Mouse (Mus musculus) stomach, adult 2 months (tissue): ENCODE results near the gene Rfx1. TPM values are rescaled to one million over a fixed set of nuclear protein-coding genes. Genes with fewer than 3 reads are reported as not detected.

Source experiments
- polyA plus RNA-seq: library from polyadenylated mRNA; depleted of rRNA; stranded (reverse); fragments of >200 nt; gene quantifications from 2 replicates; pipeline ENCODE4 v1.2.3, GENCODE M21; 2012; rRNA removed

Rfx1 gene
- 12.3 and 13.3 TPM in 2 replicates for polyA plus RNA-seq

GRCm38 (mm10) chr8:84066291-84066930 lies at the start of gene Rfx1:
Gene Rfx1, plus strand, starts transcription at chr8:84066834.

GRCm38 (mm10) chr8:84021096-84021495 lies 45.5 kb upstream of the Rfx1 start, which contains the start of gene Palm3:
Gene Palm3, plus strand, starts transcription at chr8:84021471.

GRCm38 (mm10) chr8:84042066-84042947 lies 24.3 kb upstream of the Rfx1 start, which contains the start of gene Il27ra:
Gene Il27ra, minus strand, starts transcription at chr8:84042589.

GRCm38 (mm10) chr8:84044900-84045299 lies 21.7 kb upstream of the Rfx1 start, which contains the start of gene Rln3:
Gene Rln3, minus strand, starts transcription at chr8:84045000.

GRCm38 (mm10) chr8:84065037-84065436 lies 1.6 kb upstream of the Rfx1 start, which contains the start of gene Gm10643:
Gene Gm10643, minus strand, starts transcription at chr8:84065137.

GRCm38 (mm10) chr8:84104697-84105609 lies 38.3 kb downstream of the Rfx1 start, which contains the start of gene Dcaf15:
Gene Dcaf15, minus strand, starts transcription at chr8:84104768.

GRCm38 (mm10) chr8:84125656-84126055 lies 59.0 kb downstream of the Rfx1 start, which contains the start of gene Podnl1:
Gene Podnl1, plus strand, starts transcription at chr8:84125989.

Other genes with a start within 250 kb of the Rfx1 start
- 10.3 and 14.2 TPM in 2 replicates for gene Adgrl1, start 166.7 kb upstream of the Rfx1 start, polyA plus RNA-seq
- gene Gm10644, start 111.6 kb upstream of the Rfx1 start, polyA plus RNA-seq, result 0.30 and 0.56 TPM in 2 replicates
- 8.1 and 10.6 TPM in 2 replicates for gene Asf1b, start 111.3 kb upstream of the Rfx1 start, polyA plus RNA-seq
- gene Prkaca, start 93.8 kb upstream of the Rfx1 start, polyA plus RNA-seq, result 27.2 and 27.6 TPM in 2 replicates
- 32.0 and 40.5 TPM in 2 replicates for gene Samd1, start 69.2 kb upstream of the Rfx1 start, polyA plus RNA-seq
- 0.24 and 0.40 TPM in 2 replicates for gene 1700067K01Rik, start 65.3 kb upstream of the Rfx1 start, polyA plus RNA-seq
- gene 2210011C24Rik, start 54.7 kb upstream of the Rfx1 start, polyA plus RNA-seq, result 17.9 and 33.1 TPM in 2 replicates
- 1.7 and 1.8 TPM in 2 replicates for gene Palm3, start 45.4 kb upstream of the Rfx1 start, polyA plus RNA-seq
- gene Il27ra, start 24.2 kb upstream of the Rfx1 start, polyA plus RNA-seq, result 0.48 and 0.91 TPM in 2 replicates
- gene Rln3, start 21.8 kb upstream of the Rfx1 start, polyA plus RNA-seq, result 0.22 and 0.30 TPM in 2 replicates
- 0.11 and 0.22 TPM in 2 replicates for gene Gm10643, start 1.7 kb upstream of the Rfx1 start, polyA plus RNA-seq
- gene Dcaf15, start 37.9 kb downstream of the Rfx1 start, polyA plus RNA-seq, result 24.1 and 24.4 TPM in 2 replicates
- gene Podnl1, start 59.2 kb downstream of the Rfx1 start, polyA plus RNA-seq, result 0.61 and 0.99 TPM in 2 replicates
- gene Cc2d1a, start 81.1 kb downstream of the Rfx1 start, polyA plus RNA-seq, result 25.5 and 27.2 TPM in 2 replicates
- 0.05 and 0.38 TPM in 2 replicates for gene 4930432K21Rik, start 81.2 kb downstream of the Rfx1 start, polyA plus RNA-seq
- 0.49 and 1.1 TPM in 2 replicates for gene Nanos3, start 118.4 kb downstream of the Rfx1 start, polyA plus RNA-seq
- 12.3 and 16.5 TPM in 2 replicates for gene Zswim4, start 170.2 kb downstream of the Rfx1 start, polyA plus RNA-seq
- 38.9 and 57.5 TPM in 2 replicates for gene D8Ertd738e, start 182.9 kb downstream of the Rfx1 start, polyA plus RNA-seq
- gene Mri1, start 190.5 kb downstream of the Rfx1 start, polyA plus RNA-seq, result 38.2 and 98.1 TPM in 2 replicates
- gene Ccdc130, start 203.5 kb downstream of the Rfx1 start, polyA plus RNA-seq, result 5.5 and 12.7 TPM in 2 replicates